Mouse (Mus musculus): Measurements from ENCODE around the gene Prss33. TPM values are rescaled to one million over a fixed set of nuclear protein-coding genes. Genes with fewer than 3 reads are reported as not detected.
"Not testable (repeated sequence)": the region's sequence is repeated elsewhere in the genome, so short reads cannot be mapped to it uniquely, and the experiment has no call there.

Prss33 gene
- total RNA-seq (2018; cell fraction: chromatin; rRNA removed): not detected
- not detected for total RNA-seq (2018; cell fraction: cytosol; rRNA removed)
- not detected for total RNA-seq (2018; cell fraction: nucleus; rRNA removed)
- not detected in 3 replicates for polyA plus RNA-seq (2018)

- H3K36me3 ChIP-seq (ENCODE audit: inconsistent target): no peaks in the 10 kb centered on the region
- no peak within 1 kb of the TSS for H3K27ac ChIP-seq
- H3K4me3 ChIP-seq (ENCODE audit: inconsistent target): no peak within 1 kb of the TSS
- 95% methylated on average over 8 of the region's 8 CpGs for WGBS (ENCODE audit: missing documents)
- no peaks in the 10 kb centered on the region for H3K79me2 ChIP-seq (ENCODE audit: inconsistent target)
These were observed at the start of gene Prss33 for GRCm38 (mm10) chr17:23836006-23836575. TSS of gene Prss33 (minus strand) at chr17:23836056.

- not testable (repeated sequence) for H3K79me2 ChIP-seq (ENCODE audit: inconsistent target); H3K36me3 ChIP-seq (ENCODE audit: inconsistent target); H3K27ac ChIP-seq; H3K4me3 ChIP-seq (ENCODE audit: inconsistent target)
- 74% methylated on average over 3 of the region's 4 CpGs for WGBS (ENCODE audit: missing documents)
These were observed 44.7 kb upstream of the Prss33 start, which contains the start of the genes Dcpp1 and Dcpp2 for GRCm38 (mm10) chr17:23880576-23880975. TSS of gene Dcpp1 (plus strand) at chr17:23880876. TSS of gene Dcpp2 (plus strand) at chr17:23880880.

GRCm38 (mm10) chr17:23877166-23877565 lies 41.3 kb upstream of the Prss33 start:
- Histone ChIP-seq H3K36me3 (ENCODE audit: inconsistent target) (no peaks in the 10 kb centered on the region), H3K4me3 (ENCODE audit: inconsistent target) (no peak overlapping the region), H3K79me2 (ENCODE audit: inconsistent target) (no peaks in the 10 kb centered on the region), H3K27ac (no peak overlapping the region)
- 77% methylated on average over 2 of the region's 2 CpGs for WGBS (ENCODE audit: missing documents)

- WGBS (ENCODE audit: missing documents): 93% methylated on average over 3 of the region's 3 CpGs
- Histone ChIP-seq H3K79me2 (ENCODE audit: inconsistent target) (no peaks in the 10 kb centered on the region), H3K36me3 (ENCODE audit: inconsistent target) (no peaks in the 10 kb centered on the region), H3K4me3 (ENCODE audit: inconsistent target) (no peak overlapping the region), H3K27ac (no peak overlapping the region)
These were observed 40.9 kb upstream of the Prss33 start for GRCm38 (mm10) chr17:23876741-23877140.

DNA sequence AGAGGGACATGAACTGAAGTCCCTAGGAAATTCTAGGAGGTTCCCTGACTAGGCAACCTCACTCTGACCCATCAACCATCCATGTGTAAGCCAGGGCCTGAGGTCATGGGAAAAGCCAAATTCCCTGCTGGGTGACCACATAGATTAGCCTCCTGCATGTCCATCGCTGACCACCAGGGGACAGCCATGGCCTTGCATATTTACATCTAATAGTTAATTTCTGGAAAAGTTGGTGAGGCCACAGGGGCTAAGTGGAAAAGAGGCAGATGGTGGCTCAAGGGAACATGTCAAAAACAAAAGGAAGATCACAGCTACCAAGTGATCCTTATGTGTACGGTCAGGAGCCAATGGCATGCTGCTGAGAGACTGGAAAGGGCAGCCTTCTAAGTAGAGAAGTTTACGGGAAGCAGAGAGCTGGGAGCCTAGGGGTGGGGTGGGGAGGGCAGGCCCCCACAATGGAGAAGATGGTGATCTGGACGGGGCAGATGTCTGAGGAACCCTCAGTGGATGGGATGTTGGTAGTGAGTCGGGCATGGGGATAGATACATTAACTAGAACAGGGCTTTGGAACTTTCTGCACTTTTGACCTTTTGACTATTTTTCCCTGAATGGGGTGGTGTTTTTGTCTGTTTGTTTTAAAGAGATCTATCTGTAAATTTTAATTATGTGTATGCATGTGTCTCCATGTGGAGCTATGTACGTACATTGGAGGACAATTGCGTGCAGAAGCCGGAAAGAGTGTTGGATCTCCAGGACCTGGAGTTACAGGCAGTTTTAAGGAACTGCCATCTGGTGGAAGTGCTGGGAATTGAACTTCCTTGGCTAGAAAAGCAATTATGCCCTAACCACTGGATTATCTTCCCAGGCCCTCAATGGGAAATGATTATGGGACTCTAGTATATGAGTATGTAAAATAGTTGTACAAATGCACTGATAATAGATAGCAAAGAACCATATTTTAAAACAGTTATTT lies 38.3 kb upstream of the Prss33 start:
- Histone ChIP-seq H3K4me3 (ENCODE audit: inconsistent target) (no peak overlapping the region), H3K79me2 (ENCODE audit: inconsistent target) (no peaks in the 10 kb centered on the region), H3K36me3 (ENCODE audit: inconsistent target) (no peaks in the 10 kb centered on the region), H3K27ac (no peak overlapping the region)
- WGBS (ENCODE audit: missing documents): 65% methylated on average over 8 of the region's 8 CpGs

DNA sequence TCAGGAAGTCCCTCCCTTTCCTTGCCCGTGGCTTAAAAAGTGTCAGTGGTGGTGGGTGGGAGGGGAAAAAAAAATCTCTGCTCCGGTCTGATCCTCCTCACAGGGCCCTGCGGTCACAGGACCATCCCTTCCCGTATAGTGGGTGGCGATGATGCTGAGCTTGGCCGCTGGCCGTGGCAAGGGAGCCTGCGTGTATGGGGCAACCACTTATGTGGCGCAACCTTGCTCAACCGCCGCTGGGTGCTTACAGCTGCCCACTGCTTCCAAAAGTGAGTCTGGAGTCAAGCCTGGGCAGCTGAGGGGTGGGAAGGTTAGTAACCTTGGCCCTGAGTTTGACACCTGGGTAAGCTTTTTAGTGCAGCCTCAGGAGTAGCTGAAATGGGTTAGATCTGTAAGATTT lies 32.7 kb upstream of the Prss33 start:
- 38% methylated on average over 7 of the region's 11 CpGs for WGBS (ENCODE audit: missing documents)
- Histone ChIP-seq H3K27ac (no peak overlapping the region), H3K79me2 (ENCODE audit: inconsistent target) (no peaks in the 10 kb centered on the region), H3K4me3 (ENCODE audit: inconsistent target) (no peak overlapping the region), H3K36me3 (ENCODE audit: inconsistent target) (no peaks in the 10 kb centered on the region)

GRCm38 (mm10) chr17:23867756-23868155 lies 31.9 kb upstream of the Prss33 start, which contains the start of gene Prss21:
TSS of gene Prss21 (plus strand) at chr17:23868056.
- H3K36me3 ChIP-seq (ENCODE audit: inconsistent target): no peaks in the 10 kb centered on the region
- 90% methylated on average over 15 of the region's 15 CpGs for WGBS (ENCODE audit: missing documents)
- H3K27ac ChIP-seq: no peak within 1 kb of the TSS
- no peaks in the 10 kb centered on the region for H3K79me2 ChIP-seq (ENCODE audit: inconsistent target)
- H3K4me3 ChIP-seq (ENCODE audit: inconsistent target): no peak within 1 kb of the TSS

GRCm38 (mm10) chr17:23862926-23863325 lies 27.1 kb upstream of the Prss33 start:
- Histone ChIP-seq H3K36me3 (ENCODE audit: inconsistent target) (no peaks in the 10 kb centered on the region), H3K4me3 (ENCODE audit: inconsistent target) (no peak overlapping the region), H3K79me2 (ENCODE audit: inconsistent target) (no peaks in the 10 kb centered on the region), H3K27ac (no peak overlapping the region)
- 93% methylated on average over 4 of the region's 4 CpGs for WGBS (ENCODE audit: missing documents)

- no peaks in the 10 kb centered on the region for H3K36me3 ChIP-seq (ENCODE audit: inconsistent target)
- H3K27ac ChIP-seq: no peak overlapping the region
- WGBS (ENCODE audit: missing documents): 90% methylated on average over 2 of the region's 2 CpGs
- no peaks in the 10 kb centered on the region for H3K79me2 ChIP-seq (ENCODE audit: inconsistent target)
- no peak overlapping the region for H3K4me3 ChIP-seq (ENCODE audit: inconsistent target)
These were observed 22.1 kb upstream of the Prss33 start for GRCm38 (mm10) chr17:23857913-23858312.

- Histone ChIP-seq H3K4me3 (ENCODE audit: inconsistent target) (no peak overlapping the region), H3K36me3 (ENCODE audit: inconsistent target) (no peaks in the 10 kb centered on the region), H3K79me2 (ENCODE audit: inconsistent target) (no peaks in the 10 kb centered on the region), H3K27ac (no peak overlapping the region)
- WGBS (ENCODE audit: missing documents): 92% methylated on average over 6 of the region's 6 CpGs
These were observed 21.3 kb upstream of the Prss33 start for GRCm38 (mm10) chr17:23857193-23857592.

DNA sequence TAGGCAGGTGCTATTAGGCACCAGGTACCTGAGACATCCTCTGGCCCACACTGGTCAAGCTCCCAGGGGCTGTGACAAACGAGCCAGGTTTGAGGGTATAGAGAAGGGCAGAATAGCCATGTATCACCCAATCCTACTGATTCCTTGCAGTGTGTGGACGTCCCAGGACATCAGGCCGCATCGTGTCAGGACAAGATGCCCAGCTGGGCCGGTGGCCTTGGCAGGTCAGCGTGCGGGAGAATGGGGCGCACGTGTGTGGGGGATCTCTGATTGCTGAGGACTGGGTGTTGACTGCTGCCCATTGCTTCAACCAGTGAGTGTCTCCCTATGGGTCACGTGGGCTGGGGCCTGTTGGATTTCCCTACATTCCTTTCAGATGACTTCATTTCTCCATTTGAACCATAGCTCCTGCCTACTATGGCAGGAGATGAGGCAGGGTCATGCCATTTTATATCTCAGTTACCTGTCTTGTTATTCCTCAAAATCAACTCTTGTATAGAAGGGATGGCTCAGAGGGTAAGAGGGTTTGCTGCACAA lies 18.4 kb upstream of the Prss33 start:
- Histone ChIP-seq H3K36me3 (ENCODE audit: inconsistent target) (no peaks in the 10 kb centered on the region), H3K79me2 (ENCODE audit: inconsistent target) (no peaks in the 10 kb centered on the region), H3K27ac (no peak overlapping the region), H3K4me3 (ENCODE audit: inconsistent target) (no peak overlapping the region)
- WGBS (ENCODE audit: missing documents): 94% methylated on average over 9 of the region's 10 CpGs

GRCm38 (mm10) chr17:23853292-23853691 lies 17.4 kb upstream of the Prss33 start:
- no peaks in the 10 kb centered on the region for H3K79me2 ChIP-seq (ENCODE audit: inconsistent target)
- no peak overlapping the region for H3K4me3 ChIP-seq (ENCODE audit: inconsistent target)
- H3K27ac ChIP-seq: no peak overlapping the region
- H3K36me3 ChIP-seq (ENCODE audit: inconsistent target): no peaks in the 10 kb centered on the region
- WGBS (ENCODE audit: missing documents): 44% methylated on average over 5 of the region's 5 CpGs

DNA sequence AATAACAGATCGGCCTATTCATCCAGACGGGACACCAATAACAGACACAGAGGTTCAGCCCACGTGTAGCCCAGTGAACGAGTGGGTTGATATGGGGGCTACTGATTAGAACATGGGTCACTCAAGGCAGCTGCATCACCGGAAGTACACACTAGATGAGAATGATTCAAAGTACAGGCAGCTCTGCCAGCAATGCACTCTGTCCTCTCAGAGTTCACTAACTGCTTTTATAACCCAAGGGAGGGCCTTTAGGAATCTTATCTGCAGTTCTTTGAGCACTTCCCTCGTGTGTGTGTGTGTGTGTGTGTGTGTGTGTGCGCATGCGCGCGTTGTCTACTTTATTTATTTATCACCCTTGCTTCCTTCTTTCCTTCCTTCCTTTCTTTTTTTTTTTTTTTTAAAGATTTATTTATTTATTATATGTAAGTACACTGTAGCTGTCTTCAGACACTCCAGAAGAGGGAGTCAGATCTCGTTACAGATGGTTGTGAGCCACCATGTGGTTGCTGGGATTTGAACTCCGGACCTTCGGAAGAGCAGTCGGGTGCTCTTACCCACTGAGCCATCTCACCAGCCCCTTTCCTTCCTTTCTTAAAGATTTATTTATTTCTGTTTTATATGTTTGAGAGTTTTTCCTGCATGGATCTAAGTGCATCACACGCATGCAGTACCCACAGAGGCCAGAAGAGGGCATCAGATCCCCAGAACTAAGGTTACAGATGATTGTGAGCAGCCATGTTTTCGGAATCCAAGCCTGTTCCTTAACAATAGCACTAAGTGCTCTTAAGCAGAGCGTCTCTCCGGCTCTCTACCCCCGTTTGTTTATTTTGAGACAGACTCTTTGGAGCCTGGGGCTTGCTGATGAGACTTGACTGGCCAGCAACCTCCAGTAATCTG lies 15.2 kb upstream of the Prss33 start:
- Histone ChIP-seq H3K79me2 (ENCODE audit: inconsistent target) (no peaks in the 10 kb centered on the region), H3K4me3 (ENCODE audit: inconsistent target) (no peak overlapping the region), H3K27ac (no peak overlapping the region), H3K36me3 (ENCODE audit: inconsistent target) (no peaks in the 10 kb centered on the region)
- 58% methylated on average over 10 of the region's 19 CpGs for WGBS (ENCODE audit: missing documents)

DNA sequence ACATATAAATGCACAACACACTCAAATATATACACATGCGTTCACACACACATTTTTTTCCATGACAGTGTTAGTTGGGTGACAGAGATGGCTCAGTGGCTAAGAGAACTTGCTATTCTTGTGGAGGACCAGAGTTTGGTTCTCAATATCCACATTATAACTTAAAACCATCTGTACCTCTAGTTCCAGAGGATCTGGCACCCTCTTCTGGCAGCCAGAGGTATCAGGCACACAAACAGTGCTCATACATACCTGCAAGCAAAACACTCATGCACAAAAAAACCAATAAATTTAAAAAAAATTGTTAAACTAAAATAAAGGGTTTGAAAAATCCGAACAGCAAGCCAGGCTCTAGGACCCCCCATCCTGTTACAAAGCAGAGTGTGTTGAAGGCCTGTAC lies 14.2 kb upstream of the Prss33 start:
- no peaks in the 10 kb centered on the region for H3K36me3 ChIP-seq (ENCODE audit: inconsistent target)
- 89% methylated on average over 2 of the region's 2 CpGs for WGBS (ENCODE audit: missing documents)
- H3K79me2 ChIP-seq (ENCODE audit: inconsistent target): no peaks in the 10 kb centered on the region
- H3K4me3 ChIP-seq (ENCODE audit: inconsistent target): no peak overlapping the region
- no peak overlapping the region for H3K27ac ChIP-seq

Measured in macrophage (primary cell).